Mouse (Mus musculus): ENCODE results near the gene Hmgcs1. TPM values are rescaled to one million over a fixed set of nuclear protein-coding genes. Genes with fewer than 3 reads are reported as not detected.

Gene Hmgcs1
- total RNA-seq, 2 experiments from 2014 or later = 445 to 454 TPM

DNA sequence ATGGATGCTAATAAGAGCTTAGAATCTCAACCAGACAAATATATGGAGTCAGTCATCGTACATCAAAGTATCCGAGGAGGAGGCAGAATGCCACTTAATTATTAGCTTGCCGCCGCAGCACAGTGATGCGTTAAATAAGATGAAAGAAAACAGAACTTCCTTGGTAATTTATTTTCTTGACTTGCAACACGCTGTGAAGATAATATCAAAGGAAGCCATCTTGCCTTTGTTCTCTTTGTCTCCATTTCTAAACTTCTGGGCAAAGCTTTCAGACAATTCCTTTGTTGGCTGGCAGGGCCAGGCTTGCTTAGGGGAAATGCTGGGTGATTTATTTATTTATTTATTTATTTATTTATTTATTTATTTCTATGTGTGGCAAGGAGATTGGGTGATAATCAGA lies 41.3 kb downstream of the Hmgcs1 start:
- intact Hi-C loops (cut with DNase I) = no loop called here
- DNase-seq (ENCODE audit: low spot score in 2 of 2) = no peak

DNA sequence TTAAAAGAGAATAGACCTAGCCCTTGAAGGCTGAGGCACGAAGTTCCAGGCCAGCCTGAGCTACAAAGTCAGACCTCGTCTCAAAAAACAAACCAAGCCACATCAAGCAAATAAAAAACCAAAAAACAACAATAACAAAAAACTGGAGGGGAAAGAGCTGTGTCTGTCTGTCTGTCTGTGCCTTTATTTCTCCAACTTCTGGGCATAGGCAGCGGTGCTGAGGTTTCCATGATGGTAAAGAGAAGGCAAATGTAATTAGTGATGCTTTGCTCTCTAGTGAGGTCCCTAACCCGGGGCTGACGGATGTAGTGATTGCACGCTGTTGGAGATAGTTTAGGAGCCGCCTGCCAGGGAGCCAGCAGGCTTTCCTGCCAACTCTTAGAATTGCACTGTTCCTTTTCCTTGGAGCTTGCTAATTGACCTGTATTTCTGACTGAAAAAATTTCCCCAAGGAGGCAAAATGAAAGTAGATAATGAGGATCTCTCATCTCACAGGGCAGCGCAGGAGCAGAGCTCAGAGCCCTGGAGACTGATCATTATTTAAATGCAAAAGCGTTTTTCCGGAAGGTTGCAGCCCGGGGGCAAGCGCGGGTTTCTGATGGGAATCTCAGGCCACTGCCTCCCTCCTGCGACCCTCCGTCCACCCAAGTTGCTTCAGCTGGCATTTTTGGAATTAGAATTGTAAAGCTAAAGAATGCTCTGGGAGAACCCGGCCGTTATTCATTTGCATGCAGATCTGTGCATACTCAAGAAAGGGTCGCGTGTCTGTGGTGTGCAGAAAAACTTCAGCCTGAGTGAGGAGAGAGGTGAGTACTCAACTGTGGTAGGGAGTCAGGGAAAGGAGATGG lies 51.4 kb downstream of the Hmgcs1 start:
- DNase-seq (ENCODE audit: low spot score in 2 of 2) = no peak
- intact Hi-C loops (cut with DNase I) = no loop called here

- peak; percentile 47 to 53 for DNase-seq (ENCODE audit: low spot score in 2 of 2)
- intact Hi-C loops (cut with DNase I) = no loop called here
These were observed 52.7 kb downstream of the Hmgcs1 start for GRCm38 (mm10) chr13:119742711-119743415.

DNA sequence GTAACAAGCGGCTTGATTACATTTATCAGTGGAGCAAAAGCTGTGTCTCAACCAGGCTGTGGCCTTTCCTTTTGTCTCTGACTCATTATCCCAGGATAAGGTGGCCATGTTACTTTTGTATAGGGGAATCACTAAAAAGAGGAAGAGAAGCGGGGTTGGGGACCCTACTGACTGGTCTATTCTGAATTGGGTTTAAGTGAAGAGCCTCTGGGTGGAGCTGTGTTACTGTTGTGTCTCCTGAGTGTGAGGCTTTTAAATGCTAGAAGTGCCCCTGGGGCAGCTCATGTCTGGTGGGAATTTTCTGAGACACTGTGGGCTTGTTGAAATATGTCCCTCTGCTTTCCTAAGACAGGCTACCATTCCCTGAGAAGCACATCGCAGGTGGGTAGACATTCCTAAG lies 53.3 kb downstream of the Hmgcs1 start:
- DNase-seq (ENCODE audit: low spot score in 2 of 2) = no peak
- intact Hi-C loops (cut with DNase I) = no loop called here

- intact Hi-C loops (cut with DNase I) = no loop called here
- DNase-seq (ENCODE audit: low spot score in 2 of 2) = no peak
These were observed 56.8 kb downstream of the Hmgcs1 start for GRCm38 (mm10) chr13:119746930-119747329.

GRCm38 (mm10) chr13:119753859-119754634 lies 63.9 kb downstream of the Hmgcs1 start:
- intact Hi-C loops (cut with DNase I) = no loop called here
- peak; percentile 22 to 76 for DNase-seq (ENCODE audit: low spot score in 2 of 2)

GRCm38 (mm10) chr13:119754635-119755020 lies 64.4 kb downstream of the Hmgcs1 start:
- intact Hi-C loops (cut with DNase I) = loop anchor here (5.0 kb wide), 1 partner anchor 38 kb away; the partner anchor contains the start of gene Zfp131
- peak in 1 of 2 experiments; percentile 64 for DNase-seq (ENCODE audit: low spot score in 2 of 2)

DNA sequence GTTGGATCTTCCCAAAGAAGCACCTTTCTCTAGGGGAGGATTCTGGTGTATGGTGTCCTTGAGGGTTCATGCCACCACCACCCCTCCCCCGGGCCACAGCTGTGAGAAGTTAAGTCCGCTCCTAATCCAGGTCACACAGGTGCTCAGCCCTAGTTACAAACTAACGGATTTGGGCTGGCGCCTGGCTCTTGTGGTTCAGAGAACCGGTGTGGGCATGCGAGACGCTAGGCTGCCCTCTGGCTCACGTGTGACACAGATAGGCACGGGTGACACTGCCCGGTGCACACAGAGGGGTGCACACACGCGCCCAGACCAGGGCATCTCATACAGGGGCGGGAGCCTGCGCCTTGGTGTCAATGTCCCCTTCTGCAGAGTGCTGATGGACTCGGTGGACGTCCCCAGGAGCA lies 65.0 kb downstream of the Hmgcs1 start:
- intact Hi-C loops (cut with DNase I) = loop anchor here (5.0 kb wide), 1 partner anchor 37 kb away; the partner anchor contains the start of gene Zfp131
- peak; percentile 37 to 49 for DNase-seq (ENCODE audit: low spot score in 2 of 2)

GRCm38 (mm10) chr13:119755681-119756471 lies 65.7 kb downstream of the Hmgcs1 start, which contains the start of gene Nim1k:
Nim1k (minus strand) TSS chr13:119755882.
- intact Hi-C loops (cut with DNase I) = loop anchor here (5.0 kb wide), 1 partner anchor 36 kb away; the partner anchor contains the start of gene Zfp131
- DNase-seq (ENCODE audit: low spot score in 2 of 2) = peak; percentile 82 to 93

DNA sequence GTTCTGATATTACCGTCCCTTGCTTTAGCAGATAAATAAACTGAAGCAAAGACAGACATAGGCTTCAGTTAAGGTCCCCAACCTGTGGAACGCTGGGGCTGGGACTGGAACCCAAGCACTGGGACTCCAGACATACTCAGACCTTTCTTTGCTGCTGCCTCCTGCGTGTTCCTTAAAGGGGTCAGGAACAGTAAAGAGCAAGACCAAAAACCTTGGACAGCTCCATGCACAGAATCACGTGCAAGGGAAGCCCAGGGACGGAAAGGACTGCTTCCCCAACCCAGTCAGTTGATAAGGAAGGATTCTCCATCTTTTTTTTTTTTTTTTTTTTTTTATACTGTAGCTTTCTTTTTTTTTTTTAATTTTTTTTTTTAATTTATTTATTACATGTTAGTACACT lies 66.7 kb downstream of the Hmgcs1 start:
- intact Hi-C loops (cut with DNase I) = loop anchor here (5.0 kb wide), 1 partner anchor 35 kb away; the partner anchor contains the start of gene Zfp131
- no peak for DNase-seq (ENCODE audit: low spot score in 2 of 2)

Other genes with a start within 250 kb of the Hmgcs1 start
- 10 to 100 TPM; 20.1 to 23.6 TPM for gene 4833420G17Rik, start 227.6 kb upstream of the Hmgcs1 start, total RNA-seq (2021)
- gene Tmem267, start 202.3 kb upstream of the Hmgcs1 start, total RNA-seq (2021) = 10 to 100 TPM; 19.2 to 25.0 TPM
- 1 to 10 TPM; 2.7 to 4.3 TPM for gene 3110070M22Rik, start 202.0 kb upstream of the Hmgcs1 start, total RNA-seq (2021)
- gene Ccl28, start 66.6 kb upstream of the Hmgcs1 start, total RNA-seq (2021) = 1 to 10 TPM in 1 of 2 experiments, under 1 TPM in 1; 0.90 to 1.3 TPM
- 10 to 100 TPM; 13.2 to 14.8 TPM for gene Nim1k, start 65.5 kb downstream of the Hmgcs1 start, total RNA-seq (2021)
- 10 to 100 TPM; 39.7 to 41.9 TPM for gene Zfp131, start 100.5 kb downstream of the Hmgcs1 start, total RNA-seq (2021)
- not detected for gene AF067063, start 139.8 kb downstream of the Hmgcs1 start, total RNA-seq (2021)
- not detected for gene D13Ertd608e, start 145.6 kb downstream of the Hmgcs1 start, total RNA-seq (2021)
- not detected for gene Tcstv1, start 204.4 kb downstream of the Hmgcs1 start, total RNA-seq (2021)
- not detected for gene Gm21761, start 238.9 kb downstream of the Hmgcs1 start, total RNA-seq (2021)